Comparison of ENCODE assay signal across 8 mouse cellular contexts in the genomic region with DNA sequence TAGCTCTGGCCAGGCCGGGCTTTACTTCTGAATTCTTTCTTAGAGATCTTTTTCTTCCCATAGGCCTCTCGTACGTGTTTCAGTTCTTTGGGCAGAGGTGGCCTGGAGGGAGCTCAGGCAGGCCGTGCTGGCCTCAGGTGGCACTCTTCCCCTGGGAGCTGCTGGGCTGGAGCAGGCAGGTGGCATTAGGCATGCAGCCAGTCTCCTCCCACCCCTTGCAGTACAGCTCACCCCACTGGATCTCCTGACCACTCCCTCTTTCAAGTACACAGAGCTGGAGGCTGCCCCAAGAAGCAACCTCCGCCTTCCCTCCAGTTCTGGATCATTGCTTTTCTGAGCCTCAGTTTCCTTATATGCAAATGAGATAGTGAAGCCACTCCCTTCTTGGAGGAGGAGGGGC. TPM values are rescaled to one million over a fixed set of nuclear protein-coding genes. Genes with fewer than 3 reads are reported as not detected.
A peak's percentile ranks its signal among the peaks of the same experiment; 100 is the strongest.
DNase-seq lines count a peak whose midpoint lies in the region; ATAC-seq and TF ChIP-seq lines count a peak whose summit lies in the region.

No protein-coding gene starts in this region.

- TF ChIP-seq CTCF in left cerebral cortex, adult 2 months (IDR thresholded peaks at IDR 0.05), result no peak

- peak overlapping the region; percentile 80 for H3K27ac ChIP-seq in left cerebral cortex, adult 2 months
- peak overlapping the region; percentile 21; the same call in 1 of the 2 replicates for H3K27ac ChIP-seq in forebrain, embryonic 11.5 days (ENCODE audit: low read depth, low read length)
- no peak overlapping the region for H3K27ac ChIP-seq in midbrain, embryonic 14.5 days (replicated peaks; ENCODE audit: low read depth, low read length)

- no peaks in the 10 kb centered on the region for H3K36me3 ChIP-seq in forebrain, embryonic 11.5 days (ENCODE audit: control insufficient read depth, insufficient read depth, low read length)
- H3K36me3 ChIP-seq in midbrain, embryonic 14.5 days (ENCODE audit: control insufficient read depth, insufficient read depth, low read length), result no peaks in the 10 kb centered on the region

- intact Hi-C loops in left cerebral cortex, adult 2 months (cut with DNase I), result no loop called here

- ATAC-seq in forebrain, embryonic 11.5 days (replicated peaks; ENCODE audit: low FRiP score), result peak; percentile 57
- ATAC-seq in midbrain, embryonic 14.5 days (ENCODE audit: low FRiP score, low TSS enrichment), result no peak; the same call in 1 of the 2 replicates
- ATAC-seq in inflammation-experienced regulatory T-cells, adult 6 months, result no peak
- ATAC-seq in monocyte, adult 5-6 weeks (replicated peaks; ENCODE audit: insufficient number of reproducible peaks, low FRiP score, low TSS enrichment, poor library complexity, severe bottlenecking), result no peak

- H3K4me3 ChIP-seq in left cerebral cortex, adult 2 months, result no peak overlapping the region
- no peak overlapping the region for H3K4me3 ChIP-seq in forebrain, embryonic 11.5 days (ENCODE audit: low read depth, low read length)
- no peak overlapping the region for H3K4me3 ChIP-seq in midbrain, embryonic 14.5 days (replicated peaks; ENCODE audit: low read depth, low read length)

- H3K9me3 ChIP-seq in forebrain, embryonic 11.5 days (ENCODE audit: control insufficient read depth, low read length), result no peaks in the 10 kb centered on the region
- H3K9me3 ChIP-seq in midbrain, embryonic 14.5 days (ENCODE audit: control insufficient read depth, low read length), result no peaks in the 10 kb centered on the region

- H3K4me1 ChIP-seq in forebrain, embryonic 11.5 days (replicated peaks; ENCODE audit: control insufficient read depth, insufficient read depth, low read length), result peaks cover 22% of the 10 kb centered on the region
- H3K4me1 ChIP-seq in midbrain, embryonic 14.5 days (ENCODE audit: control insufficient read depth, insufficient read depth, low read length), result peaks cover 21% of the 10 kb centered on the region

- no peak for DNase-seq in left cerebral cortex, adult 2 months (ENCODE audit: extremely low spot score in 1 of 2, low spot score in 2 of 2)
- DNase-seq in left cerebral cortex, adult 8-10 months (ENCODE audit: low spot score in 2 of 2), result no peak
- peak; percentile 69 for DNase-seq in forebrain, embryonic 11.5 days (ENCODE audit: low spot score)
- DNase-seq in kidney, postnatal 10 days, result peak; percentile 80
- DNase-seq in midbrain, embryonic 14.5 days, result no peak
- DNase-seq in cerebellum, postnatal 4 days (ENCODE audit: low spot score in 2 of 2), result no peak

- 10% methylated on average over 5 of the region's 5 CpGs for WGBS in forebrain, embryonic 11.5 days
- WGBS in midbrain, embryonic 14.5 days, result 20% methylated on average over 5 of the region's 5 CpGs

- peak overlapping the region; percentile 19 for H3K4me2 ChIP-seq in forebrain, embryonic 11.5 days (ENCODE audit: low read depth, low read length, severe bottlenecking)
- H3K4me2 ChIP-seq in midbrain, embryonic 14.5 days (ENCODE audit: low read length), result peak overlapping the region; percentile 12; the same call in 1 of the 2 replicates

- H3K27me3 ChIP-seq in forebrain, embryonic 11.5 days (ENCODE audit: control insufficient read depth, insufficient read depth, low read length), result peaks cover 3% of the 10 kb centered on the region; the same call in 1 of the 2 replicates
- no peaks in the 10 kb centered on the region; the same call in 1 of the 2 replicates for H3K27me3 ChIP-seq in midbrain, embryonic 14.5 days (ENCODE audit: control insufficient read depth, insufficient read depth, low read length)

- H3K9ac ChIP-seq in forebrain, embryonic 11.5 days (ENCODE audit: low read length), result no peak overlapping the region
- no peak overlapping the region for H3K9ac ChIP-seq in midbrain, embryonic 14.5 days (replicated peaks; ENCODE audit: low read length)

RNA-seq across cellular contexts. Expression of a gene that starts 26.9 kb away (rescaled TPM):
- 10 to 100 TPM; 93.7 to 95.4 TPM for total RNA-seq in left cerebral cortex, adult 2 months (2021)
- 10 to 100 TPM; 72.6 to 77.7 (median 74.9) TPM for total RNA-seq in left cerebral cortex, adult 8-10 months (2022)
- polyA plus RNA-seq in forebrain, embryonic 11.5 days (2014; fragmentation: Nextera tagmentation; extraction: Ambion mirVana), result 1.9 and 2.5 TPM in 2 replicates
- 9.4 and 9.8 TPM in 2 replicates for polyA plus RNA-seq in midbrain, embryonic 14.5 days (2014; fragmentation: Nextera tagmentation; extraction: Ambion mirVana)
- under 1 TPM in 1 of 3 experiments, not detected in 2; 0.11 TPM for polyA plus RNA-seq in inflammation-experienced regulatory T-cells, adult 6 months (2017; shearing (Covaris generic))
- total RNA-seq in monocyte, adult 5-6 weeks (2017), result 0.39 to 0.43 TPM in 2 of 3 replicates, not detected in the other

RNA-seq across cellular contexts. Expression of a gene that starts 37.2 kb away (rescaled TPM):
- 10 to 100 TPM; 14.0 to 15.3 TPM for total RNA-seq in left cerebral cortex, adult 2 months (2021)
- 10 to 100 TPM; 28.7 to 33.3 (median 29.0) TPM for total RNA-seq in left cerebral cortex, adult 8-10 months (2022)
- 1.8 and 2.1 TPM in 2 replicates for polyA plus RNA-seq in forebrain, embryonic 11.5 days (2014; fragmentation: Nextera tagmentation; extraction: Ambion mirVana)
- polyA plus RNA-seq in midbrain, embryonic 14.5 days (2014; fragmentation: Nextera tagmentation; extraction: Ambion mirVana), result 0.49 and 0.75 TPM in 2 replicates
- not detected for polyA plus RNA-seq in inflammation-experienced regulatory T-cells, adult 6 months (2017; shearing (Covaris generic))
- total RNA-seq in monocyte, adult 5-6 weeks (2017), result 0.10 to 2.3 TPM in 2 of 3 replicates, not detected in the other

Comparison
In these comparisons a context has a peak if more than half of its experiments do, and no peak if none do; other contexts are left out.
1. DNase-seq: peak in forebrain, embryonic 11.5 days (single experiment) and kidney, postnatal 10 days (single experiment); none in left cerebral cortex, adult 2 months (0 of 2), left cerebral cortex, adult 8-10 months (0 of 2), midbrain, embryonic 14.5 days (single experiment) and cerebellum, postnatal 4 days (0 of 2).
2. RNA of a gene that starts 26.9 kb away (total RNA-seq): 93.7 to 95.4 TPM in left cerebral cortex, adult 2 months and 72.6 to 77.7 TPM in left cerebral cortex, adult 8-10 months; 0.39 to 0.43 TPM in monocyte, adult 5-6 weeks; every median in the first group is over 10 times any median in the second.